Mouse (Mus musculus): ENCODE results near the gene F10. TPM values are rescaled to one million over a fixed set of nuclear protein-coding genes. Genes with fewer than 3 reads are reported as not detected.

F10 gene
- polyA plus RNA-seq, 1 experiment from 2014 or later = 0.37 TPM

DNA sequence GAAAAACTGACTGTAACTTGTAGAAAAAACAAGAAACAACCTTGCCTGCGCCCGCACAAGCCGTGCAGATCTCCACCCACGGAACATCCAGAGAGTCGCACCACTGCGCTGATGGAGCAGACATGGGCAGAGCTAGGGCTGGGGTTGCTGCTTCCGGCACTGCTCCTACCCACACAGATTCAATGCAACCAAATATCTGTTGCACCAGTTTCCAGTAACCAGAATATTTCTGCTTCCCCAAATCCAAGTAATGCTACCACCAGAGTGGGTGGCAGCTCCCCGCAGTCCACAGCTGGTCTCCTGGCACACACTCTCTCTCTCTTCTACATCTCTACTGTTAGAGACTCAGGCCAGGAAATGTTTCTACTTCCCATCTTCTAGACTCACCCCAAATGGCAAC is 15.3 kb upstream of the F10 start:
- no peak for ATAC-seq (ENCODE audit: insufficient number of reproducible peaks, insufficient read depth, low FRiP score, low TSS enrichment)
- Histone ChIP-seq H3K9me3 (no peaks in the 10 kb centered on the region), H3K36me3 (peaks cover 14% of the 10 kb centered on the region), H3K9ac (no peak overlapping the region), H3K4me1 (no peaks in the 10 kb centered on the region), H3K27ac (no peak overlapping the region), H3K4me2 (replicated peaks) (no peak overlapping the region), H3K27me3 (no peaks in the 10 kb centered on the region), H3K4me3 (no peak overlapping the region)
- 95% methylated on average over 8 of the region's 8 CpGs for WGBS

DNA sequence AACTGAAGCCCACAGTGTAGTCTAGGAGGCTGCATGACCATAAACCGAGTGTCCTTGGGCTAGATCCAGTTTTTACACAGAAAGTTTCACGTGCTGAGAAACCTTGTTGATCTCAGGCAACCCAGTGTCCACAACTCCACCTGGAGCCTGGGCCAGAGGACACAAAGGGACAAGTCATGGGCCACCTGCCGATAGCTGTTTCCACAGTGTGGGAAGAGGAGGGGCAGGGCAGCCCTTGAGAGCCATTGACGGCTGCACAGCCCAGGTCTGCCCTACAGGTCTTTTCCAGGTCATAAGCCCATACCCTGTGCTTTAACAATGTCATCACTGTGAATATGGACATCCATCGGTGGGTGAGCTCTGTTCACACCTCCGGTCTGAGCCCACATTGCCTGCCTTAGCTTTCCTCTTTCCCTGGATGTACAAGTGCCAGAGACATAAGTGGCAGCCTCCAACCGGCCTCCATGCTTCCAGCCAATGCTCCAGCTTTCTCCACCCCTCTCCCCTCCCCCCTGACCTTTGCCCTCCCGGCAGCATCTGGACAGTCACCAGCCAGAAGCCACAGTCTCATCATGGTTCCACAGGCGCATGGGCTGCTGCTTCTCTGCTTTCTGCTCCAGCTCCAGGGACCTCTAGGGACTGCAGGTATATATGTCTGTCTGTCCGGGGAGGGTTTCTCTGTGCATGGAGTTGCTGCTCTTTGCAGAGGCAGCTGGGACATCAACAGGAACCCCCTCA is 11.5 kb upstream of the F10 start, which contains the start of gene F7:
TSS of gene F7 (plus strand) at position 548 of the 738 bp plus-strand sequence.
- WGBS = 59% methylated on average over 10 of the region's 10 CpGs
- H3K27ac ChIP-seq = no peak within 1 kb of the TSS
- no peak within 1 kb of the TSS for H3K4me2 ChIP-seq (replicated peaks)
- no peaks in the 10 kb centered on the region for H3K9me3 ChIP-seq
- ATAC-seq (ENCODE audit: insufficient number of reproducible peaks, insufficient read depth, low FRiP score, low TSS enrichment) = no peak
- no peaks in the 10 kb centered on the region for H3K36me3 ChIP-seq
- H3K4me1 ChIP-seq = no peaks in the 10 kb centered on the region
- H3K4me3 ChIP-seq = no peak within 1 kb of the TSS
- no peaks in the 10 kb centered on the region for H3K27me3 ChIP-seq
- no peak within 1 kb of the TSS for H3K9ac ChIP-seq

DNA sequence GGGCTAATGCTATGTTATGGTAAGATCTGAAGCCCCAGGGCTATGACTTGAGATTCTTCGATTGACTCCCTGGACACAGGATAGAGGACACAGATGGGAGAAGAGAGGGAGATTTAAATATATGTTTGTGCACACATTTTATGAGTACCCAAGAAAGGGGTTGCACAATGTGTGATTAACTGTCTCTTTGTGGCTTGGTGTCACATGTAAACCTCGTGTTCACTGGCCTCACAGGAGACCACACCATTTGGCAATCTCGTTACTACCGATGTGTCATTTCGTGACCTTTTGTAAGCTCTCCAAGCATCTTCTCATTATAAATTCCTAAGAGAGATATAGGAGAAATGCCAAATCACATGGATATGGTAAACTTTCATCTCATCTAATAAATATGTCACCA is 9.5 kb upstream of the F10 start:
- no peak for ATAC-seq (ENCODE audit: insufficient number of reproducible peaks, insufficient read depth, low FRiP score, low TSS enrichment)
- Histone ChIP-seq H3K9me3 (no peaks in the 10 kb centered on the region), H3K27ac (no peak overlapping the region), H3K4me1 (no peaks in the 10 kb centered on the region), H3K4me2 (replicated peaks) (no peak overlapping the region), H3K36me3 (no peaks in the 10 kb centered on the region), H3K4me3 (no peak overlapping the region), H3K27me3 (no peaks in the 10 kb centered on the region), H3K9ac (no peak overlapping the region)
- WGBS = 83% methylated on average over 5 of the region's 5 CpGs

DNA sequence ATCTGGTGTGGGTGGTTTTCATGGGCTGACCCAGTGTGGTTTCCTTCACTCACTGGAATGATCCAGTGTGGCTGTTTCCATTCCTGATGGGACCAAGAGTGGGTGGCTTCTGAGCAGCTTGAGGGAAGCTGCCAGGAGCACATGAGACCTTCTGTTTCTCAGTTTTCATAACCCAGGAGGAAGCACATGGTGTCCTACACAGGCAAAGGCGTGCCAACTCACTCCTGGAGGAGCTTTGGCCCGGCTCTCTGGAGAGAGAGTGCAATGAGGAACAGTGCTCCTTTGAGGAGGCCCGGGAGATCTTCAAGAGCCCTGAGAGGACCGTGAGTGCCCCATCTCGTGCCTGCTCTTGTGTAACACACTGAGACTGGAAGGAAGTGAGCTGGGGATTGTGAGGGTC is 8.6 kb upstream of the F10 start:
- Histone ChIP-seq H3K36me3 (no peaks in the 10 kb centered on the region), H3K27me3 (no peaks in the 10 kb centered on the region), H3K4me1 (no peaks in the 10 kb centered on the region), H3K4me3 (no peak overlapping the region), H3K9ac (no peak overlapping the region), H3K27ac (no peak overlapping the region), H3K9me3 (no peaks in the 10 kb centered on the region), H3K4me2 (replicated peaks) (no peak overlapping the region)
- ATAC-seq (ENCODE audit: insufficient number of reproducible peaks, insufficient read depth, low FRiP score, low TSS enrichment) = no peak
- 67% methylated on average over 5 of the region's 5 CpGs for WGBS

DNA sequence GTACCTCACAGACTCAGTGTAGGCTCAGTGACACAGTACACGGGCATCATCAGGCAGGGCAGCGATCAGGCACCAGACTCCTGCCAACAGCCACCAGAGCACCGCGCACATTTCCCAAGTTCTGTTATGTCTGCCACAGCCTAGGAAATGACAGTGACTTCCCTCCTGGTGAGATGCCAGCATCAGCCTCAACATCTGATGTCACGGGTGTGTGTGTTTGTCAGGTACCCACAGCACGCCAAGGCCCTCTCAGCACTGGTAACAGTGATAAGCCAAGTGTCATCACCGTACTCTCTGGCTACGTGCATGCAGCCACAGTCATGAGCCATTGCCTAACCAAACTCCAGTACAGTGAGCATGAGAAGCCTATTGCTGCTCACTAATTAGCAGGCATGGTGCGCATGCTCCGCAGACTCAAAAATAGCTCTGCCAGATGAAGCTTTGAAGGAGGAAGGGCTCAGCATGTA is 729 bp upstream of the F10 start:
- Histone ChIP-seq H3K9me3 (no peaks in the 10 kb centered on the region), H3K9ac (no peak overlapping the region), H3K36me3 (no peaks in the 10 kb centered on the region), H3K27me3 (no peaks in the 10 kb centered on the region), H3K27ac (no peak overlapping the region), H3K4me3 (no peak overlapping the region), H3K4me1 (no peaks in the 10 kb centered on the region), H3K4me2 (replicated peaks) (no peak overlapping the region)
- no peak for ATAC-seq (ENCODE audit: insufficient number of reproducible peaks, insufficient read depth, low FRiP score, low TSS enrichment)
- whole genome bisulfite sequencing = 88% methylated on average over 10 of the region's 10 CpGs

DNA sequence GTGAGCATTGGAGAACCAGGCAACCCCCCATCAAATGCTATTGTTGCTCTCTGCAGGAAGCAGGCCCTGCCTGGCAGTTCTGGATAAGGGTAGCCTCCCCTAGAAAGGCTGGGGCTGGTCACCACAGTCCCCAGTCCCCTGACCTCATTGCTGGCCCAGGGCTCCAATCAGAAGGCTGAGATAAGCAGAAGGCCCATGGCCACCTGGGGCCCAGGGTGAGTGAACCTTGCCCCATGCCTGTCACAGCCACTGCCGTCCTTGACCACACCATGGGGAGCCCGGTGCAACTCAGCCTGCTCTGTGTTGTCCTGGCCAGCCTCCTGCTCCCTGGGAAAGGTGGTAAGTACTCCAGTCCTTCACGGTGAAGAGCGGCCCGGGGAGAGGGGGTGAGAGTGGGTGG is 461 bp downstream of the F10 start:
- Histone ChIP-seq H3K36me3 (no peaks in the 10 kb centered on the region), H3K9ac (no peak overlapping the region), H3K27me3 (no peaks in the 10 kb centered on the region), H3K4me3 (no peak overlapping the region), H3K4me1 (no peaks in the 10 kb centered on the region), H3K4me2 (replicated peaks) (no peak overlapping the region), H3K27ac (no peak overlapping the region), H3K9me3 (no peaks in the 10 kb centered on the region)
- 51% methylated on average over 5 of the region's 5 CpGs for WGBS
- ATAC-seq (ENCODE audit: insufficient number of reproducible peaks, insufficient read depth, low FRiP score, low TSS enrichment) = no peak

DNA sequence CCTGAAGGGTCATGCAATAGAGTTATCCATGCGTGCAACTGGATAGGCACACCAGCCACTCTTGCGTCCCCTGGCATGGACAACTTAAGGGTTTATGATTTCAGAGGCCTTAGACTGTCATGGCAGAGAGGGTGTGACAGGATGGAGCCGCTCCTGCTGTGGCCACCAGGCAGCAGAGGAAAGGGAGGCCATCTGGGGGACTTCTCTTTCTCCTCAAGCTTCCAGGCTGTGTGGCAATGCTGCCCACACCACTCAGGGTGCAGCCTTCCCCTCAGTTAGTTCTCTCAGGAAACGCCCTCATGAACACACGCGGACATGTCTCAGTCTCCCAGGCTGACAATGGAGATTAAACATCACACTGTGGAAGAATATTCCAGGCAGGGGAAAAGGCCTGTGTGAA is 1.9 kb downstream of the F10 start:
- H3K9me3 ChIP-seq = no peaks in the 10 kb centered on the region
- no peak overlapping the region for H3K27ac ChIP-seq
- no peaks in the 10 kb centered on the region for H3K27me3 ChIP-seq
- H3K4me2 ChIP-seq (replicated peaks) = no peak overlapping the region
- H3K4me3 ChIP-seq = no peak overlapping the region
- H3K36me3 ChIP-seq = no peaks in the 10 kb centered on the region
- H3K9ac ChIP-seq = no peak overlapping the region
- no peak for ATAC-seq (ENCODE audit: insufficient number of reproducible peaks, insufficient read depth, low FRiP score, low TSS enrichment)
- H3K4me1 ChIP-seq = no peaks in the 10 kb centered on the region
- WGBS = 91% methylated on average over 6 of the region's 6 CpGs

DNA sequence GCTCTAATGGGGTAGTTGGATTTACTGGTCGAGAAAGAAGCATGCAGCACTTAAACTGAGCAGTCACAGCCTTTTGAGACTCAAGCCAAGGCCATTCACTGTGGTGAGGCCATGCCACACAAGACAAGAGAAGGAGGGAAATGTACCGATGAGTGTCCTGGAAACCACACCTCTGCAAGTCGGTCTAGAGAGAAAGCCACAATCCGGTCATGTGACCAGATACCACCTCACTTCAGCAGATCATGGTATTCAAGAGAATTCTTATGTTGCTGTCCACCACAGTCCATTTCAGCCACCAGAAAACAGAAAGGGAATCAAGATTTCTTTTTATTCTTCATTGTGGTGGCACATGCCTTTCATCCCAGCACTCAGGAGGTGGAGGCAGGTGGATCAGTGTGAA is 4.4 kb downstream of the F10 start:
- Histone ChIP-seq H3K36me3 (no peaks in the 10 kb centered on the region), H3K27ac (no peak overlapping the region), H3K4me2 (replicated peaks) (no peak overlapping the region), H3K9me3 (no peaks in the 10 kb centered on the region), H3K27me3 (no peaks in the 10 kb centered on the region), H3K9ac (no peak overlapping the region), H3K4me3 (no peak overlapping the region), H3K4me1 (no peaks in the 10 kb centered on the region)
- ATAC-seq (ENCODE audit: insufficient number of reproducible peaks, insufficient read depth, low FRiP score, low TSS enrichment) = no peak
- WGBS = 80% methylated on average over 4 of the region's 4 CpGs

DNA sequence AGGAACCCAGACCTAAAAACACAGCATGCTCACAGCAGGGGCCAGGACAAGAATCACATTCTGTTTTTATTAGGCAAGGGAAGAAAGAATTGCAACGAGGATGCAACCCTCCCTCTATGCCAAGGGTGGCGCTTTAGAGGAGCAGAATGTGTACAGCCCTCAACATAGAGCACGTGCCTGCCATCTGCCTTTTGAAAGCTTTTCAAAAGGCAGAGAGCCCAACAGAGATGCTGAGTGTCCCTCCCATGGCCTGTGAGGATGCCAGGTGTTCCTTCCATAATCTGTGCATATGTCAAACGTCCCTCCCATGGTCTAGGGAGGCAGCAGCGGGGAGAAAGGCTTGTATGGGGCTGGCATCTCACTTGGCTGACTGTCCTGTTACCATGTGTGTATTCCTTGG is 10.5 kb downstream of the F10 start:
- no peaks in the 10 kb centered on the region for H3K4me1 ChIP-seq
- no peak for ATAC-seq (ENCODE audit: insufficient number of reproducible peaks, insufficient read depth, low FRiP score, low TSS enrichment)
- no peaks in the 10 kb centered on the region for H3K9me3 ChIP-seq
- no peak overlapping the region for H3K9ac ChIP-seq
- H3K27ac ChIP-seq = no peak overlapping the region
- no peak overlapping the region for H3K4me2 ChIP-seq (replicated peaks)
- no peaks in the 10 kb centered on the region for H3K36me3 ChIP-seq
- no peaks in the 10 kb centered on the region for H3K27me3 ChIP-seq
- no peak overlapping the region for H3K4me3 ChIP-seq
- WGBS = 62% methylated on average over 5 of the region's 5 CpGs

DNA sequence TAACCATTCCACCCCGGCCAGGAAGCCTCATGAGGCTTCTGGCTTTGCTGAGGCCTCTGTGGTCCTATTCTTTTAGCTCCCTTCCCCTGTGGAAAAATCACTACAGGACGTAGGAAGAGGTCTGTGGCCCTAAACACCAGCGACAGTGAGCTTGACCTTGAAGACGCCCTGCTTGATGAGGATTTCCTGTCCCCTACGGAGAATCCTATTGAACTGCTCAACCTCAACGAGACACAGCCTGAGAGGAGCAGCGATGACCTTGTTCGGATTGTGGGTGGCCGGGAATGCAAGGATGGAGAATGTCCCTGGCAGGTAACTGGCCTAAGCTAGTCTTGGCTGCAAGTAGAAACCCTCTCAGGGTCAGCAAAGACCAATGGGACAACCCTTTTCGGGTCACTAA is 13.4 kb downstream of the F10 start:
- no peak for ATAC-seq (ENCODE audit: insufficient number of reproducible peaks, insufficient read depth, low FRiP score, low TSS enrichment)
- WGBS = 79% methylated on average over 10 of the region's 10 CpGs
- no peak overlapping the region for H3K27ac ChIP-seq
- no peaks in the 10 kb centered on the region for H3K4me1 ChIP-seq
- H3K27me3 ChIP-seq = no peaks in the 10 kb centered on the region
- H3K4me2 ChIP-seq (replicated peaks) = no peak overlapping the region
- no peak overlapping the region for H3K4me3 ChIP-seq
- H3K36me3 ChIP-seq = no peaks in the 10 kb centered on the region
- H3K9me3 ChIP-seq = no peaks in the 10 kb centered on the region
- no peak overlapping the region for H3K9ac ChIP-seq

DNA sequence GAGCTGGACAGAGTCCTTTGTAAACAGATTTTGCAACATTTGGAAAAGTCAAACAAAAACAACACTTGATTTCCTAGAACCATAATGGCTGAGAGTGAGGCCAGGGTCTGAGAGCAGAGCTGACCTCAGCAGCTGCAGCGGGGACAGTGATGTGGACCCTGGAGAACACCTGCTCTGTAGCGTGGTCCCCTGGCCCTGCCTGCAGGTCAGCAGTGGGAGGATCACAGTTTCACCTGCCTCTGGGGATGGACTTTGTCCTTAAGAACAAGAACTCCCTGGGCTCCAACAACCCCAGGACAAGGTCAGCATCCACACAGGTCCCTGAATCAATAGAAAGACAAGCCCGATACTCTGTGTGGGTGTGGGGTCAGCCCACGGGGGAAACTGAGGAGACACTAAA is 20.2 kb downstream of the F10 start:
- H3K4me2 ChIP-seq (replicated peaks) = no peak overlapping the region
- no peak overlapping the region for H3K4me3 ChIP-seq
- no peak overlapping the region for H3K9ac ChIP-seq
- WGBS = 82% methylated on average over 4 of the region's 4 CpGs
- H3K4me1 ChIP-seq = 0 out of 2 replicates have a peak, but pooled peaks cover 5% of the 10 kb centered on the region
- ATAC-seq (ENCODE audit: insufficient number of reproducible peaks, insufficient read depth, low FRiP score, low TSS enrichment) = no peak
- H3K27me3 ChIP-seq = no peaks in the 10 kb centered on the region
- H3K9me3 ChIP-seq = no peaks in the 10 kb centered on the region
- no peak overlapping the region for H3K27ac ChIP-seq
- H3K36me3 ChIP-seq = no peaks in the 10 kb centered on the region

DNA sequence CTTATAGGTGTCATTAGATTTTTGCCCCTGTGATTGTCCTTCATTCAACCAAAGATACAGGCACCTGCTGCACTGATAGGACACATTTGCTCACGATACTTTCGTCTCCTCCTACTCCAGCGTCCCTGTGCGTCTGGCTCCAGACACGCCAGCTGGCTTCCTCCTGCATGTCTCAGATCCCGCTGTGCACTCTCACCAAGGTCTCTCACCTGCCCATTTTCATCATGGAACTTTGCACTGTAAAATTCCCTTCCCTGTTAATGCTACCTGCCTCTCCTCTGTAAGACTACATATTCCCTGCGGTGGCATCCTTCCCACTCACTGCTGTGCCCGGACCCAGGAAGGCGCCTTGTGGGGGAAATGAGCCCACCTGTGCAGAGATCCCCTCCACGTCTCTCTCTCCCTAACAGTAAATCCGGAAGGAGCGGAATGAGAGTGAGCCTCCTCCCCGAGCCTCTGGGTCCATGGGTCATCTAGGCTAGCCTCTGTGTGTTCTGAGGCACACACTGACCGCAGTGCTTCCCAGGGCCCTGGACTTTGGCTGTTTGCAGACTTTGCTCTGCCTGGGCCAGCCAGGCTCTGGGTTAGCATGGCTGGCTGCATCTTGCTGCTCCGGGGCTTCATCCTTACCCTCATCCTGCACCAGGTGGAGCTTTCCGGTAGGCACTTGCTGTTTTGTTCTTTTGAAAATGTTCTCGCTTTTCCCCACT is 23.5 kb downstream of the F10 start, which contains the start of gene Proz:
TSS of gene Proz (plus strand) at position 474 of the 710 bp plus-strand sequence.
- Histone ChIP-seq H3K9ac (no peak within 1 kb of the TSS), H3K4me1 (peaks cover 5% of the 10 kb centered on the region; the same call in 1 of the 2 replicates), H3K4me3 (no peak within 1 kb of the TSS), H3K4me2 (replicated peaks) (no peak within 1 kb of the TSS), H3K36me3 (no peaks in the 10 kb centered on the region), H3K9me3 (no peaks in the 10 kb centered on the region), H3K27me3 (no peaks in the 10 kb centered on the region), H3K27ac (no peak within 1 kb of the TSS)
- no peak for ATAC-seq (ENCODE audit: insufficient number of reproducible peaks, insufficient read depth, low FRiP score, low TSS enrichment)
- 80% methylated on average over 17 of the region's 17 CpGs for WGBS

Data from embryonic facial prominence, embryonic 12.5 days (tissue).